Mouse (Mus musculus): ENCODE measurements around the gene Mavs. TPM values are rescaled to one million over a fixed set of nuclear protein-coding genes. Genes with fewer than 3 reads are reported as not detected.
A peak's percentile ranks its signal among the peaks of the same experiment; 100 is the strongest.
"Not testable (repeated sequence)": the region's sequence is repeated elsewhere in the genome, so short reads cannot be mapped to it uniquely, and the experiment has no call there.

Gene Mavs
- polyA plus RNA-seq, 1 experiment from 2014 or later: 6.7 TPM

GRCm38 (mm10) chr2:131223569-131223968, 10.3 kb upstream of the Mavs start:
- Histone ChIP-seq H3K27me3 (ENCODE audit: control insufficient read depth, insufficient read depth, low read depth, low read length) (no peaks in the 10 kb centered on the region), H3K27ac (ENCODE audit: low read length) (no peak overlapping the region), H3K36me3 (ENCODE audit: control insufficient read depth, insufficient read depth, low read length) (no peaks in the 10 kb centered on the region), H3K4me3 (ENCODE audit: low read depth, low read length) (no peak overlapping the region), H3K9me3 (replicated peaks; ENCODE audit: control insufficient read depth, low read length, poor library complexity, severe bottlenecking) (no peaks in the 10 kb centered on the region), H3K9ac (ENCODE audit: low read depth, low read length) (no peak overlapping the region), H3K4me2 (ENCODE audit: low read length) (no peak overlapping the region), H3K4me1 (ENCODE audit: control insufficient read depth, insufficient read depth, low read length) (no peaks in the 10 kb centered on the region)
- no peak for ATAC-seq
- 81% methylated on average over 1 of the region's 1 CpGs for WGBS

GRCm38 (mm10) chr2:131225178-131225577, 8.7 kb upstream of the Mavs start:
- ATAC-seq: no peak
- Histone ChIP-seq H3K27ac (ENCODE audit: low read length) (no peak overlapping the region), H3K4me1 (ENCODE audit: control insufficient read depth, insufficient read depth, low read length) (no peaks in the 10 kb centered on the region), H3K4me2 (ENCODE audit: low read length) (no peak overlapping the region), H3K4me3 (ENCODE audit: low read depth, low read length) (no peak overlapping the region), H3K36me3 (ENCODE audit: control insufficient read depth, insufficient read depth, low read length) (no peaks in the 10 kb centered on the region), H3K9ac (ENCODE audit: low read depth, low read length) (no peak overlapping the region), H3K9me3 (replicated peaks; ENCODE audit: control insufficient read depth, low read length, poor library complexity, severe bottlenecking) (no peaks in the 10 kb centered on the region), H3K27me3 (ENCODE audit: control insufficient read depth, insufficient read depth, low read depth, low read length) (no peaks in the 10 kb centered on the region)
- 79% methylated on average over 6 of the region's 6 CpGs for WGBS

GRCm38 (mm10) chr2:131226669-131227068, 7.2 kb upstream of the Mavs start:
- not testable (repeated sequence) for H3K27me3 ChIP-seq (ENCODE audit: control insufficient read depth, insufficient read depth, low read depth, low read length); H3K4me2 ChIP-seq (ENCODE audit: low read length); H3K4me1 ChIP-seq (ENCODE audit: control insufficient read depth, insufficient read depth, low read length); H3K27ac ChIP-seq (ENCODE audit: low read length); H3K4me3 ChIP-seq (ENCODE audit: low read depth, low read length); ATAC-seq; H3K9ac ChIP-seq (ENCODE audit: low read depth, low read length); H3K36me3 ChIP-seq (ENCODE audit: control insufficient read depth, insufficient read depth, low read length); H3K9me3 ChIP-seq (replicated peaks; ENCODE audit: control insufficient read depth, low read length, poor library complexity, severe bottlenecking)
- WGBS: 82% methylated on average over 2 of the region's 2 CpGs

- 90% methylated on average over 3 of the region's 3 CpGs for WGBS
- ATAC-seq: no peak
- Histone ChIP-seq H3K4me3 (ENCODE audit: low read depth, low read length) (no peak overlapping the region), H3K36me3 (ENCODE audit: control insufficient read depth, insufficient read depth, low read length) (no peaks in the 10 kb centered on the region), H3K4me1 (ENCODE audit: control insufficient read depth, insufficient read depth, low read length) (no peaks in the 10 kb centered on the region), H3K9me3 (replicated peaks; ENCODE audit: control insufficient read depth, low read length, poor library complexity, severe bottlenecking) (no peaks in the 10 kb centered on the region), H3K9ac (ENCODE audit: low read depth, low read length) (no peak overlapping the region), H3K27ac (ENCODE audit: low read length) (no peak overlapping the region), H3K27me3 (ENCODE audit: control insufficient read depth, insufficient read depth, low read depth, low read length) (no peaks in the 10 kb centered on the region), H3K4me2 (ENCODE audit: low read length) (no peak overlapping the region)
Observed at GRCm38 (mm10) chr2:131227243-131227642, 6.6 kb upstream of the Mavs start.

- Histone ChIP-seq H3K4me3 (ENCODE audit: low read depth, low read length) (no peak overlapping the region), H3K4me2 (ENCODE audit: low read length) (no peak overlapping the region), H3K4me1 (ENCODE audit: control insufficient read depth, insufficient read depth, low read length) (peaks cover 11% of the 10 kb centered on the region), H3K9me3 (replicated peaks; ENCODE audit: control insufficient read depth, low read length, poor library complexity, severe bottlenecking) (no peaks in the 10 kb centered on the region), H3K36me3 (ENCODE audit: control insufficient read depth, insufficient read depth, low read length) (no peaks in the 10 kb centered on the region), H3K9ac (ENCODE audit: low read depth, low read length) (no peak overlapping the region), H3K27ac (ENCODE audit: low read length) (no peak overlapping the region), H3K27me3 (ENCODE audit: control insufficient read depth, insufficient read depth, low read depth, low read length) (no peaks in the 10 kb centered on the region)
- 90% methylated on average over 2 of the region's 2 CpGs for WGBS
- ATAC-seq: no peak
Observed at GRCm38 (mm10) chr2:131232558-131232957, 1.3 kb upstream of the Mavs start.

- peak; percentile 46 for ATAC-seq
- no peaks in the 10 kb centered on the region for H3K36me3 ChIP-seq (ENCODE audit: control insufficient read depth, insufficient read depth, low read length)
- no peak overlapping the region for H3K27ac ChIP-seq (ENCODE audit: low read length)
- H3K9ac ChIP-seq (ENCODE audit: low read depth, low read length): peak overlapping the region; percentile 65
- H3K9me3 ChIP-seq (replicated peaks; ENCODE audit: control insufficient read depth, low read length, poor library complexity, severe bottlenecking): no peaks in the 10 kb centered on the region
- no peaks in the 10 kb centered on the region for H3K27me3 ChIP-seq (ENCODE audit: control insufficient read depth, insufficient read depth, low read depth, low read length)
- peak overlapping the region; percentile 95 for H3K4me2 ChIP-seq (ENCODE audit: low read length)
- H3K4me1 ChIP-seq (ENCODE audit: control insufficient read depth, insufficient read depth, low read length): peaks cover 11% of the 10 kb centered on the region
- 11% methylated on average over 28 of the region's 28 CpGs for WGBS
- H3K4me3 ChIP-seq (ENCODE audit: low read depth, low read length): peak overlapping the region; percentile 54
Observed at GRCm38 (mm10) chr2:131234127-131234650, 326 bp downstream of the Mavs start.

- H3K4me3 ChIP-seq (ENCODE audit: low read depth, low read length): no peak overlapping the region
- no peaks in the 10 kb centered on the region for H3K27me3 ChIP-seq (ENCODE audit: control insufficient read depth, insufficient read depth, low read depth, low read length)
- H3K36me3 ChIP-seq (ENCODE audit: control insufficient read depth, insufficient read depth, low read length): no peaks in the 10 kb centered on the region
- peaks cover 11% of the 10 kb centered on the region for H3K4me1 ChIP-seq (ENCODE audit: control insufficient read depth, insufficient read depth, low read length)
- ATAC-seq: no peak
- peak overlapping the region; percentile 95; the same call in 1 of the 2 replicates for H3K4me2 ChIP-seq (ENCODE audit: low read length)
- H3K27ac ChIP-seq (ENCODE audit: low read length): no peak overlapping the region
- H3K9ac ChIP-seq (ENCODE audit: low read depth, low read length): no peak overlapping the region; the same call in 1 of the 2 replicates
- no peaks in the 10 kb centered on the region for H3K9me3 ChIP-seq (replicated peaks; ENCODE audit: control insufficient read depth, low read length, poor library complexity, severe bottlenecking)
- WGBS: 82% methylated on average over 7 of the region's 7 CpGs
Observed at GRCm38 (mm10) chr2:131234970-131235635, 1.2 kb downstream of the Mavs start.

GRCm38 (mm10) chr2:131242180-131242579, 8.3 kb downstream of the Mavs start:
- Histone ChIP-seq H3K4me2 (ENCODE audit: low read length) (no peak overlapping the region), H3K36me3 (ENCODE audit: control insufficient read depth, insufficient read depth, low read length) (no peaks in the 10 kb centered on the region), H3K9ac (ENCODE audit: low read depth, low read length) (no peak overlapping the region), H3K4me1 (ENCODE audit: control insufficient read depth, insufficient read depth, low read length) (no peaks in the 10 kb centered on the region), H3K27me3 (ENCODE audit: control insufficient read depth, insufficient read depth, low read depth, low read length) (no peaks in the 10 kb centered on the region), H3K27ac (ENCODE audit: low read length) (no peak overlapping the region), H3K4me3 (ENCODE audit: low read depth, low read length) (no peak overlapping the region), H3K9me3 (replicated peaks; ENCODE audit: control insufficient read depth, low read length, poor library complexity, severe bottlenecking) (no peaks in the 10 kb centered on the region)
- ATAC-seq: no peak

GRCm38 (mm10) chr2:131242929-131243328, 9.1 kb downstream of the Mavs start:
- Histone ChIP-seq H3K4me3 (ENCODE audit: low read depth, low read length) (no peak overlapping the region), H3K27ac (ENCODE audit: low read length) (no peak overlapping the region), H3K4me2 (ENCODE audit: low read length) (no peak overlapping the region), H3K36me3 (ENCODE audit: control insufficient read depth, insufficient read depth, low read length) (no peaks in the 10 kb centered on the region), H3K9ac (ENCODE audit: low read depth, low read length) (no peak overlapping the region), H3K4me1 (ENCODE audit: control insufficient read depth, insufficient read depth, low read length) (no peaks in the 10 kb centered on the region), H3K27me3 (ENCODE audit: control insufficient read depth, insufficient read depth, low read depth, low read length) (no peaks in the 10 kb centered on the region), H3K9me3 (replicated peaks; ENCODE audit: control insufficient read depth, low read length, poor library complexity, severe bottlenecking) (no peaks in the 10 kb centered on the region)
- ATAC-seq: no peak
- WGBS: 93% methylated on average over 7 of the region's 7 CpGs
